Mouse (Mus musculus): ENCODE results near the gene Cops8.

GRCm38 (mm10) chr1:90603561-90603887, 743 bp downstream of the Cops8 start:
- TF ChIP-seq CTCF (IDR thresholded peaks at IDR 0.05; ENCODE audit: low read depth) (no peak), EP300 (IDR thresholded peaks at IDR 0.05; ENCODE audit: low read depth) (no peak)
